Mouse (Mus musculus) heart, adult 2 months (tissue): ENCODE data around the gene Hlf. TPM values are rescaled to one million over a fixed set of nuclear protein-coding genes. Genes with fewer than 3 reads are reported as not detected.

Source experiments
- DNase-seq, 2 experiments: peaks; one replicate each; pipeline ENCODE4 v3.0.0; 2021
- H3K27ac ChIP-seq: fragments of 200-600 bp; 2 replicates; pipeline ENCODE4 v1.8.1; 2022
- H3K27me3 ChIP-seq: fragments of 200-500 bp; 2 replicates; pipeline ENCODE4 v1.6.1; 2012; ENCODE audit warnings: mild to moderate bottlenecking, low read length, inconsistent platforms, mixed read lengths; ENCODE audit not compliant: control insufficient read depth, insufficient read depth
- H3K36me3 ChIP-seq: fragments of 200-500 bp; 2 replicates; pipeline ENCODE4 v1.6.1; 2012; ENCODE audit warnings: low read length, inconsistent platforms; ENCODE audit not compliant: control insufficient read depth, insufficient read depth
- H3K4me1 ChIP-seq: fragments of 200-500 bp; 2 replicates; pipeline ENCODE4 v1.6.1; 2011; ENCODE audit warnings: low read length; ENCODE audit not compliant: control insufficient read depth, insufficient read depth
- H3K4me3 ChIP-seq: fragments of 200-600 bp; 2 replicates; pipeline ENCODE4 v1.8.1; 2022
- H3K79me2 ChIP-seq: fragments of 200-500 bp; replicated peaks from 2 replicates; pipeline ENCODE4 v1.6.1; 2012; ENCODE audit warnings: mild to moderate bottlenecking, inconsistent platforms, low read length, moderate library complexity, mixed read lengths; ENCODE audit not compliant: control insufficient read depth, insufficient read depth
- H3K9ac ChIP-seq: fragments of 200-500 bp; 2 replicates; pipeline ENCODE4 v1.6.1; 2012; ENCODE audit warnings: low read depth, mild to moderate bottlenecking, control low read depth, inconsistent platforms, low read length, mixed read lengths
- CTCF ChIP-seq: fragments of 200-600 bp; IDR thresholded peaks from 2 replicates; pipeline ENCODE4 v1.8.1; 2022; ENCODE audit warnings: antibody characterized with exemption, mild to moderate bottlenecking, moderate library complexity
- EP300 ChIP-seq: fragments of 200-500 bp; IDR thresholded peaks from 2 replicates; pipeline ENCODE4 v1.6.1; 2011; ENCODE audit warnings: low read depth, low read length, control low read depth; ENCODE audit not compliant: insufficient read depth
- POLR2A ChIP-seq: fragments of 200-500 bp; IDR thresholded peaks from 2 replicates; pipeline ENCODE4 v1.6.1; 2011; ENCODE audit warnings: mild to moderate bottlenecking, low read depth, low read length, control low read depth; ENCODE audit not compliant: insufficient read depth
- WGBS: fragments of 180-500 bp; shearing (Covaris S2); methylation state at CpG from one replicate; pipeline ENCODE4 v1.1.7; 2018; 5-methylcytosine and 5-hydroxymethylcytosine counted together
- intact Hi-C: fragments of 180-260 bp; cut with DNase I; formaldehyde crosslinking; loops from one replicate; pipeline ENCODE4 v1.15.1; 2025
- long read RNA-seq: library from polyadenylated mRNA; stranded (forward); transcript quantifications from one replicate; pipeline ENCODE4 v2.0.0, GENCODE M21; 2021
- polyA plus RNA-seq: library from polyadenylated mRNA; depleted of rRNA; stranded (reverse); fragments of >200 nt; gene quantifications from 2 replicates; pipeline ENCODE4 v1.2.3, GENCODE M21; 2012; rRNA removed
- total RNA-seq, 2 experiments: library from RNA; stranded (reverse); gene quantifications; 2 replicates each; pipeline ENCODE4 v1.2.3; 2021

Hlf gene
- total RNA-seq = 10 to 100 TPM; 11.0 to 18.2 TPM
- 14.0 and 17.3 TPM in 2 replicates for polyA plus RNA-seq
- long read RNA-seq, full-length matches to known transcripts = 3 of 6 reads
- long read RNA-seq, partial matches to known transcripts = 1 of 6 reads
- long read RNA-seq, other reads (novel, unspliced or antisense) = 2 of 6 reads

- peak; percentile 92 to 93 for DNase-seq
- H3K27ac ChIP-seq = peak within 1 kb of the TSS; percentile 56; the same call in 1 of the 2 replicates
- under 1% methylated on average over 40 of the region's 40 CpGs for WGBS
- H3K9ac ChIP-seq = peak within 1 kb of the TSS; percentile 63
- 0 out of 2 replicates have a peak, but pooled peaks cover 1% of the 10 kb centered on the region for H3K4me1 ChIP-seq
- intact Hi-C loops = loop anchor here (1.0 to 5.0 kb wide), 4 partner anchors 21 to 74 kb away; no protein-coding TSS in a partner anchor
- no peaks in the 10 kb centered on the region for H3K79me2 ChIP-seq
- TF ChIP-seq CTCF (peak; percentile 25), EP300 (0 out of 2 replicates have a peak, but pooled peaks have one; percentile 39), POLR2A (peak; percentile 71; the same call in 1 of the 2 replicates)
- peak within 1 kb of the TSS; percentile 64 for H3K4me3 ChIP-seq
- no peaks in the 10 kb centered on the region for H3K27me3 ChIP-seq
- peaks cover 5% of the 10 kb centered on the region; the same call in 1 of the 2 replicates for H3K36me3 ChIP-seq
Measured at GRCm38 (mm10) chr11:90390817-90391173, at the start of gene Hlf. TSS of gene Hlf (minus strand) at chr11:90390895.

DNA sequence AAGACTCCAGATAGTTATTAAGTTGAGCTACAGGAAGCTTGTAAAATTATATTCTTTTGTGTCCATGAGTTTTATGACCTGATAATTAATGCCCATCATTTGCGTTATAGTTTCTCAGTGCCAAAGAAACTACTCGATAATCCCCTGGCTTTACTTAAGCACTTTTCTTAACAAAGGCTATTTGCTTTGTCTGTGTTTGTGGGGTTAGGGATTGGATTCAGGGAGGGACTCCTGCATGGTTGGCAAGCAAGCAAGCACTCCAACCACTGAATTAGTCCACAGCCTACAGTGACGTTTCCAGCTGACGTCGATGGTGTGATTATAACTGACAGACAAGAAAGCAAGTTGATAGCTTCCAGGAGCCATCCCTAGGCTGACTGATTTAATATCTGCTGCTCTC is 48.1 kb upstream of the Hlf start:
- Histone ChIP-seq H3K27me3 (no peaks in the 10 kb centered on the region), H3K4me1 (no peaks in the 10 kb centered on the region), H3K27ac (no peak overlapping the region), H3K79me2 (no peaks in the 10 kb centered on the region), H3K36me3 (no peaks in the 10 kb centered on the region), H3K4me3 (no peak overlapping the region), H3K9ac (no peak overlapping the region)
- TF ChIP-seq CTCF (no peak), POLR2A (no peak), EP300 (no peak)
- DNase-seq = no peak
- intact Hi-C loops = no loop called here
- WGBS = 61% methylated on average over 5 of the region's 5 CpGs

- 56% methylated on average over 4 of the region's 4 CpGs for WGBS
- Histone ChIP-seq H3K27me3 (no peaks in the 10 kb centered on the region), H3K9ac (no peak overlapping the region), H3K27ac (no peak overlapping the region), H3K79me2 (no peaks in the 10 kb centered on the region), H3K4me1 (no peaks in the 10 kb centered on the region), H3K36me3 (no peaks in the 10 kb centered on the region), H3K4me3 (no peak overlapping the region)
- DNase-seq = no peak
- intact Hi-C loops = no loop called here
- TF ChIP-seq POLR2A (no peak), EP300 (no peak), CTCF (no peak)
Measured at GRCm38 (mm10) chr11:90425207-90425525, 34.5 kb upstream of the Hlf start.

GRCm38 (mm10) chr11:90424334-90425206 is 33.9 kb upstream of the Hlf start:
- 71% methylated on average over 11 of the region's 11 CpGs for WGBS
- no peak for DNase-seq
- H3K9ac ChIP-seq = no peak overlapping the region
- no peak overlapping the region for H3K4me3 ChIP-seq
- no peaks in the 10 kb centered on the region for H3K27me3 ChIP-seq
- TF ChIP-seq POLR2A = no peak
- no peak for TF ChIP-seq EP300
- TF ChIP-seq CTCF = no peak
- no peaks in the 10 kb centered on the region for H3K36me3 ChIP-seq
- H3K4me1 ChIP-seq = no peaks in the 10 kb centered on the region
- no peak overlapping the region for H3K27ac ChIP-seq
- no peaks in the 10 kb centered on the region for H3K79me2 ChIP-seq
- intact Hi-C loops = no loop called here

DNA sequence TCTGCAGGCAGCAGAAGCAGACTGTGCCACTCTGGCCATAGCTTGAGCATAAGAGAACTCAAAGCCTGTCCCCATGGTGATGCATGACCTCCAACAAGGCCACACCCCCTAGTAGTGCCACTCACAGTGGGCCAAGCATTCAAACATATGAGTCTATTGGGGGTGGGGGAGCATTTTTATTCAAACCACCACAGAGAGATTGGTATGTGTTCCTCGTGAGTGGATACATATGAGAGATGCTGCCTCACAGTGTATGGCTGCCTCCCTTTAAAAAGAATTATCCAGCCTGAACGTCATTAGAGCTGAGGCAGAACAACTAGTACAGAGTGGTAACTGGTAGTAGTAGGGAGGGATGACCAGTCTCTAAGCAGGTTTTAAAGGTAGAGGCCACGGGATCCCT is 33.2 kb upstream of the Hlf start:
- Histone ChIP-seq H3K27me3 (no peaks in the 10 kb centered on the region), H3K36me3 (no peaks in the 10 kb centered on the region), H3K9ac (no peak overlapping the region), H3K27ac (no peak overlapping the region), H3K79me2 (no peaks in the 10 kb centered on the region), H3K4me1 (no peaks in the 10 kb centered on the region), H3K4me3 (no peak overlapping the region)
- DNase-seq = no peak
- intact Hi-C loops = no loop called here
- no peak for TF ChIP-seq EP300
- TF ChIP-seq CTCF = no peak
- no peak for TF ChIP-seq POLR2A
- 65% methylated on average over 3 of the region's 3 CpGs for WGBS

DNA sequence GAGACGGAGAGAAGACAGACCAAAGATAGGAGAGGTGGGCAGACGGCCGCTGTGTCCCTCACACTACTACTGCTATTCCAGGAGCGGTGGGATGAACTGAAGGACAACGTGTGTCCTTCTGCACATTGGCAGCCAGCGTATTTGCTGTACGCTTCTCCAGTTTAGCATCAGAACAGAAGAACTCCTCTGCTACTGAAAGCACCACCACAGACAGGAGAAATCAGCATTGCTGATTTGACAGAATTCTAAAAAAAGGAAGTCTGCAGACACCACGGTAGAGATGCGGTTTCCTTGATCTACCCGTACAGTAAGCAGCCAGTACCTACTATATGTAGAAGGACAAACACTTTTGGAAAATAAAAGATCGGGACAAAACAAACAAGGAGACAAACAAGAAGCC is 29.0 kb upstream of the Hlf start:
- Histone ChIP-seq H3K4me1 (peaks cover 4% of the 10 kb centered on the region), H3K9ac (no peak overlapping the region), H3K4me3 (no peak overlapping the region), H3K27me3 (no peaks in the 10 kb centered on the region), H3K27ac (no peak overlapping the region), H3K36me3 (no peaks in the 10 kb centered on the region), H3K79me2 (no peaks in the 10 kb centered on the region)
- no peak for DNase-seq
- TF ChIP-seq POLR2A = no peak
- TF ChIP-seq EP300 = no peak
- TF ChIP-seq CTCF = no peak
- intact Hi-C loops = loop anchor here (2.0 to 5.0 kb wide), 5 partner anchors 37 to 237 kb away; no protein-coding TSS in a partner anchor
- WGBS = 79% methylated on average over 11 of the region's 11 CpGs
